Mouse (Mus musculus): ENCODE data around the gene 1700016H13Rik. TPM values are rescaled to one million over a fixed set of nuclear protein-coding genes. Genes with fewer than 3 reads are reported as not detected.

1700016H13Rik gene
- polyA plus RNA-seq, 1 experiment from 2014 or later = 1.3 TPM

- H3K36me3 ChIP-seq (ENCODE audit: insufficient read depth, low read length) = no peaks in the 10 kb centered on the region
- no peak overlapping the region for H3K4me3 ChIP-seq (ENCODE audit: low read depth, low read length)
- H3K27me3 ChIP-seq (replicated peaks; ENCODE audit: insufficient read depth, low read length) = no peaks in the 10 kb centered on the region
- H3K27ac ChIP-seq (ENCODE audit: low read length) = no peak overlapping the region
- H3K4me1 ChIP-seq (ENCODE audit: insufficient read depth, low read depth, low read length) = peaks cover 6% of the 10 kb centered on the region; the same call in 1 of the 2 replicates
- H3K4me2 ChIP-seq (replicated peaks; ENCODE audit: low read depth, low read length) = no peak overlapping the region
- H3K9ac ChIP-seq (replicated peaks; ENCODE audit: low read depth) = no peak overlapping the region
- ATAC-seq (no peak), DNase-seq (ENCODE audit: low spot score) (peak; percentile 55)
- H3K9me3 ChIP-seq (ENCODE audit: low read length) = no peaks in the 10 kb centered on the region
- TF ChIP-seq EP300 (IDR thresholded peaks at IDR 0.05) (no peak), CTCF (IDR thresholded peaks at IDR 0.05) (peak; percentile 67)
- WGBS = 52% methylated on average over 5 of the region's 5 CpGs
Observed at GRCm38 (mm10) chr5:103658921-103659320, 3.1 kb upstream of the 1700016H13Rik start.

- Histone ChIP-seq H3K9me3 (ENCODE audit: low read length) (no peaks in the 10 kb centered on the region), H3K4me3 (ENCODE audit: low read depth, low read length) (no peak overlapping the region; the same call in 1 of the 2 replicates), H3K27ac (ENCODE audit: low read length) (no peak overlapping the region), H3K36me3 (ENCODE audit: insufficient read depth, low read length) (no peaks in the 10 kb centered on the region), H3K4me2 (replicated peaks; ENCODE audit: low read depth, low read length) (peak overlapping the region; percentile 94), H3K27me3 (replicated peaks; ENCODE audit: insufficient read depth, low read length) (no peaks in the 10 kb centered on the region), H3K9ac (replicated peaks; ENCODE audit: low read depth) (no peak overlapping the region), H3K4me1 (ENCODE audit: insufficient read depth, low read depth, low read length) (peaks cover 6% of the 10 kb centered on the region; the same call in 1 of the 2 replicates)
- 52% methylated on average over 4 of the region's 4 CpGs for WGBS
- no peak; the same call in 1 of the 2 replicates for TF ChIP-seq EP300 (IDR thresholded peaks at IDR 0.05)
- no peak for TF ChIP-seq CTCF (IDR thresholded peaks at IDR 0.05)
- DNase-seq (ENCODE audit: low spot score) (peak; percentile 46), ATAC-seq (0 out of 2 replicates have a peak, but pooled peaks have one; percentile 1)
Observed at GRCm38 (mm10) chr5:103654780-103655179, 1.0 kb downstream of the 1700016H13Rik start.

- peak; percentile 80 for TF ChIP-seq CTCF (IDR thresholded peaks at IDR 0.05)
- TF ChIP-seq EP300 (IDR thresholded peaks at IDR 0.05) = no peak
- peak; percentile 68 for DNase-seq (ENCODE audit: low spot score)
- no peak for ATAC-seq
- no peak overlapping the region for H3K4me2 ChIP-seq (replicated peaks; ENCODE audit: low read depth, low read length)
- no peak overlapping the region for H3K9ac ChIP-seq (replicated peaks; ENCODE audit: low read depth)
- H3K9me3 ChIP-seq (ENCODE audit: low read length) = no peaks in the 10 kb centered on the region
- no peak overlapping the region for H3K27ac ChIP-seq (ENCODE audit: low read length)
- H3K36me3 ChIP-seq (ENCODE audit: insufficient read depth, low read length) = no peaks in the 10 kb centered on the region
- no peak overlapping the region for H3K4me3 ChIP-seq (ENCODE audit: low read depth, low read length)
- peaks cover 6% of the 10 kb centered on the region; the same call in 1 of the 2 replicates for H3K4me1 ChIP-seq (ENCODE audit: insufficient read depth, low read depth, low read length)
- WGBS = 31% methylated on average over 6 of the region's 6 CpGs
- H3K27me3 ChIP-seq (replicated peaks; ENCODE audit: insufficient read depth, low read length) = no peaks in the 10 kb centered on the region
Observed at GRCm38 (mm10) chr5:103654225-103654624, 1.6 kb downstream of the 1700016H13Rik start.

- TF ChIP-seq EP300 (IDR thresholded peaks at IDR 0.05) = peak; percentile 83
- TF ChIP-seq CTCF (IDR thresholded peaks at IDR 0.05) = no peak
Observed at GRCm38 (mm10) chr5:103647320-103647719, 8.5 kb downstream of the 1700016H13Rik start.

GRCm38 (mm10) chr5:103644167-103644566 is 11.6 kb downstream of the 1700016H13Rik start:
- 100% methylated on average over 1 of the region's 1 CpGs for WGBS
- TF ChIP-seq EP300 (IDR thresholded peaks at IDR 0.05) (no peak), CTCF (IDR thresholded peaks at IDR 0.05) (no peak)
- no peak overlapping the region for H3K4me2 ChIP-seq (replicated peaks; ENCODE audit: low read depth, low read length)
- no peaks in the 10 kb centered on the region for H3K27me3 ChIP-seq (replicated peaks; ENCODE audit: insufficient read depth, low read length)
- H3K4me3 ChIP-seq (ENCODE audit: low read depth, low read length) = no peak overlapping the region
- DNase-seq (ENCODE audit: low spot score) = peak; percentile 53
- H3K9ac ChIP-seq (replicated peaks; ENCODE audit: low read depth) = no peak overlapping the region
- H3K9me3 ChIP-seq (ENCODE audit: low read length) = no peaks in the 10 kb centered on the region
- H3K27ac ChIP-seq (ENCODE audit: low read length) = no peak overlapping the region
- H3K36me3 ChIP-seq (ENCODE audit: insufficient read depth, low read length) = no peaks in the 10 kb centered on the region
- peak; percentile 48 for ATAC-seq
- H3K4me1 ChIP-seq (ENCODE audit: insufficient read depth, low read depth, low read length) = no peaks in the 10 kb centered on the region

More at GRCm38 (mm10) chr5:103647320-103647719, 8.5 kb downstream of the 1700016H13Rik start:
- ATAC-seq (peak; percentile 64), DNase-seq (ENCODE audit: low spot score) (peak; percentile 40)
- Histone ChIP-seq H3K27ac (ENCODE audit: low read length) (no peak overlapping the region), H3K9me3 (ENCODE audit: low read length) (no peaks in the 10 kb centered on the region), H3K4me2 (replicated peaks; ENCODE audit: low read depth, low read length) (no peak overlapping the region), H3K36me3 (ENCODE audit: insufficient read depth, low read length) (no peaks in the 10 kb centered on the region), H3K4me1 (ENCODE audit: insufficient read depth, low read depth, low read length) (no peaks in the 10 kb centered on the region), H3K4me3 (ENCODE audit: low read depth, low read length) (no peak overlapping the region), H3K27me3 (replicated peaks; ENCODE audit: insufficient read depth, low read length) (no peaks in the 10 kb centered on the region), H3K9ac (replicated peaks; ENCODE audit: low read depth) (no peak overlapping the region)
- 56% methylated on average over 3 of the region's 3 CpGs for WGBS

GRCm38 (mm10) chr5:103637162-103637561 is 18.6 kb downstream of the 1700016H13Rik start:
- WGBS = 74% methylated on average over 2 of the region's 2 CpGs
- Histone ChIP-seq H3K27ac (ENCODE audit: low read length) (no peak overlapping the region), H3K9me3 (ENCODE audit: low read length) (no peaks in the 10 kb centered on the region), H3K9ac (replicated peaks; ENCODE audit: low read depth) (no peak overlapping the region), H3K4me3 (ENCODE audit: low read depth, low read length) (no peak overlapping the region), H3K27me3 (replicated peaks; ENCODE audit: insufficient read depth, low read length) (no peaks in the 10 kb centered on the region), H3K4me2 (replicated peaks; ENCODE audit: low read depth, low read length) (no peak overlapping the region), H3K36me3 (ENCODE audit: insufficient read depth, low read length) (no peaks in the 10 kb centered on the region), H3K4me1 (ENCODE audit: insufficient read depth, low read depth, low read length) (no peaks in the 10 kb centered on the region)
- no peak for ATAC-seq
- no peak for TF ChIP-seq CTCF (IDR thresholded peaks at IDR 0.05)
- no peak for TF ChIP-seq EP300 (IDR thresholded peaks at IDR 0.05)
- no peak for DNase-seq (ENCODE audit: low spot score)
